ENCODE assay signal across 28 mouse cellular contexts in the genomic region with DNA sequence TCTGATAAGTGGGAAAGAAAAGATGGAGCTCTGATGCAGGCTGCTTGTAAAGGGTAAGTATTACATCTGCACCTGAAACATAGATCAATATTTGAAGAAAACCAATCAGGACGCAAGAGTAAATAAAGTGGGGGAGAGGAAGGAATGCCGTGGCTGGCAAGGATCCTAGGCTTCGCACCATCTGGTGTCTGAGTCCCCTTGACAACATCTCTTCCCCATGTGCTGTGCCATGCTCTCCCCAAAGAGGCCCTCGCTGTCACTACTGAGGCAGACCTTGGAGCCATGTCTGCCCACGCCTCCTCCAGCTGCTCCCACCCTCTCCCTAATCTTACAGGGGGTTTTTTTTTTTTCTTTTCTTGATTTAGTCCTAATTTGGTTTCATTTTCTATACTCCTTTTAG. TPM values are rescaled to one million over a fixed set of nuclear protein-coding genes. Genes with fewer than 3 reads are reported as not detected.
DNase-seq lines count a peak whose midpoint lies in the region; ATAC-seq and TF ChIP-seq lines count a peak whose summit lies in the region.
"Had no signal": no experiment of that assay in that cellular context is flagged by ENCODE, and none has a peak within 500 bp of the region (broad histone marks: within the 10 kb centered on the region; RNA-seq: fewer than 3 reads in every experiment).

No protein-coding gene starts in this region.

- TF ChIP-seq CTCF in thymus, adult 2 months (IDR thresholded peaks at IDR 0.05; ENCODE audit: borderline replicate concordance, control insufficient read depth, extremely low read depth, insufficient read depth, low read length, poor library complexity) = no peak

- TF ChIP-seq POLR2A in thymus, adult 2 months (IDR thresholded peaks at IDR 0.05; ENCODE audit: control insufficient read depth, extremely low read depth, insufficient read depth, low read length, poor library complexity) = no peak

- intact Hi-C loops in left cerebral cortex, postnatal 14 days (cut with DNase I) = no loop called here

- H3K9me3 ChIP-seq in forebrain, embryonic 15.5 days = no peaks in the 10 kb centered on the region
- no peaks in the 10 kb centered on the region for H3K9me3 ChIP-seq in forebrain, embryonic 12.5 days
- no peaks in the 10 kb centered on the region for H3K9me3 ChIP-seq in forebrain, embryonic 16.5 days (ENCODE audit: control insufficient read depth, low read length)
- H3K9me3 ChIP-seq: embryonic facial prominence, embryonic 15.5 days; heart, embryonic 13.5 days; midbrain, embryonic 15.5 days; neural tube, embryonic 13.5 days had no signal

- peaks cover 28% of the 10 kb centered on the region for H3K4me1 ChIP-seq in forebrain, embryonic 15.5 days
- peaks cover 20% of the 10 kb centered on the region for H3K4me1 ChIP-seq in forebrain, embryonic 12.5 days
- peaks cover 16% of the 10 kb centered on the region for H3K4me1 ChIP-seq in forebrain, embryonic 16.5 days (replicated peaks; ENCODE audit: control insufficient read depth, insufficient read depth, low read length)
- no peaks in the 10 kb centered on the region for H3K4me1 ChIP-seq in thymus, adult 2 months (replicated peaks; ENCODE audit: control insufficient read depth, insufficient read depth, low read length)
- H3K4me1 ChIP-seq: embryonic facial prominence, embryonic 15.5 days; heart, embryonic 13.5 days had no signal

- H3K36me3 ChIP-seq in forebrain, embryonic 15.5 days = no peaks in the 10 kb centered on the region
- no peaks in the 10 kb centered on the region for H3K36me3 ChIP-seq in forebrain, embryonic 12.5 days (replicated peaks)
- H3K36me3 ChIP-seq in forebrain, embryonic 16.5 days (ENCODE audit: control insufficient read depth, insufficient read depth) = no peaks in the 10 kb centered on the region
- H3K36me3 ChIP-seq in thymus, adult 2 months (ENCODE audit: control insufficient read depth, insufficient read depth, low read length) = no peaks in the 10 kb centered on the region
- H3K36me3 ChIP-seq: embryonic facial prominence, embryonic 15.5 days; heart, embryonic 13.5 days; midbrain, embryonic 15.5 days; neural tube, embryonic 13.5 days had no signal

- DNase-seq in left cerebral cortex, postnatal 14 days (ENCODE audit: low spot score in 2 of 2) = peak; percentile 36 to 37
- no peak for DNase-seq in left cerebral cortex, adult 11 months (ENCODE audit: low spot score)
- peak; percentile 22 for DNase-seq in right cerebral cortex, postnatal 25 days
- no peak for DNase-seq in kidney, adult 18-20 months
- no peak for DNase-seq in thymus, adult 2 months
- DNase-seq: adrenal gland, postnatal 36 days; cerebellum, adult 18-20 months; cerebellum, postnatal 36 days; gastrocnemius, postnatal 36 days; heart, adult 2 months; heart, postnatal 14 days; kidney, adult 2 months; lung, postnatal 4 days; thymus, postnatal 36 days had no signal

- no peak overlapping the region for H3K4me2 ChIP-seq in forebrain, embryonic 15.5 days (replicated peaks)
- no peak overlapping the region for H3K4me2 ChIP-seq in forebrain, embryonic 12.5 days
- H3K4me2 ChIP-seq in forebrain, embryonic 16.5 days (ENCODE audit: low read length) = no peak overlapping the region
- H3K4me2 ChIP-seq: embryonic facial prominence, embryonic 15.5 days; heart, embryonic 13.5 days; midbrain, embryonic 15.5 days; neural tube, embryonic 13.5 days had no signal

- no peak overlapping the region for H3K4me3 ChIP-seq in forebrain, embryonic 15.5 days
- H3K4me3 ChIP-seq in forebrain, embryonic 12.5 days (replicated peaks) = no peak overlapping the region
- no peak overlapping the region for H3K4me3 ChIP-seq in forebrain, embryonic 16.5 days (replicated peaks; ENCODE audit: low read length)
- no peak overlapping the region for H3K4me3 ChIP-seq in thymus, adult 2 months (ENCODE audit: control insufficient read depth, insufficient read depth, low read length)
- H3K4me3 ChIP-seq: embryonic facial prominence, embryonic 15.5 days; heart, adult 2 months; heart, embryonic 13.5 days; midbrain, embryonic 15.5 days; myocyte; neural tube, embryonic 13.5 days had no signal

- 50% methylated on average over 5 of the region's 5 CpGs for WGBS in forebrain, embryonic 15.5 days
- WGBS in forebrain, embryonic 12.5 days = 73% methylated on average over 5 of the region's 5 CpGs
- 43% methylated on average over 5 of the region's 5 CpGs for WGBS in forebrain, embryonic 16.5 days
- WGBS in thymus, adult 2 months = 86% methylated on average over 5 of the region's 5 CpGs

- H3K27ac ChIP-seq in forebrain, embryonic 15.5 days (replicated peaks) = peak overlapping the region; percentile 12; the same call in 1 of the 2 replicates
- H3K27ac ChIP-seq in forebrain, embryonic 12.5 days = no peak overlapping the region
- H3K27ac ChIP-seq in forebrain, embryonic 16.5 days (ENCODE audit: low read length) = no peak overlapping the region
- no peak overlapping the region for H3K27ac ChIP-seq in thymus, adult 2 months (ENCODE audit: control insufficient read depth, insufficient read depth, low read length)
- H3K27ac ChIP-seq: embryonic facial prominence, embryonic 15.5 days; heart, adult 2 months; heart, embryonic 13.5 days; kidney, postnatal 0 days; midbrain, embryonic 15.5 days; neural tube, embryonic 13.5 days had no signal

- no peaks in the 10 kb centered on the region for H3K27me3 ChIP-seq in forebrain, embryonic 15.5 days
- H3K27me3 ChIP-seq in forebrain, embryonic 12.5 days = no peaks in the 10 kb centered on the region
- no peaks in the 10 kb centered on the region for H3K27me3 ChIP-seq in forebrain, embryonic 16.5 days (replicated peaks; ENCODE audit: control insufficient read depth, insufficient read depth, low read length)
- H3K27me3 ChIP-seq in thymus, adult 2 months (ENCODE audit: control insufficient read depth, insufficient read depth, low read length) = no peaks in the 10 kb centered on the region
- H3K27me3 ChIP-seq: embryonic facial prominence, embryonic 15.5 days; heart, embryonic 13.5 days; midbrain, embryonic 15.5 days; neural tube, embryonic 13.5 days had no signal

- H3K9ac ChIP-seq in forebrain, embryonic 15.5 days (replicated peaks) = no peak overlapping the region
- no peak overlapping the region for H3K9ac ChIP-seq in forebrain, embryonic 12.5 days
- H3K9ac ChIP-seq in forebrain, embryonic 16.5 days (replicated peaks; ENCODE audit: low read depth, low read length) = no peak overlapping the region
- H3K9ac ChIP-seq: embryonic facial prominence, embryonic 15.5 days; heart, embryonic 13.5 days; midbrain, embryonic 15.5 days; neural tube, embryonic 13.5 days had no signal

- no peak; the same call in 1 of the 2 replicates for ATAC-seq in forebrain, embryonic 15.5 days (replicated peaks)
- ATAC-seq in forebrain, embryonic 12.5 days (ENCODE audit: low FRiP score) = no peak
- peak; percentile 59 for ATAC-seq in forebrain, embryonic 16.5 days
- ATAC-seq: midbrain, embryonic 15.5 days had no signal

RNA-seq across cellular contexts. Expression of a gene that starts 39.5 kb away (rescaled TPM):
- polyA plus RNA-seq in forebrain, embryonic 15.5 days (2015; fragmentation: Nextera tagmentation; extraction: Ambion mirVana) = 7.7 and 8.4 TPM in 2 replicates
- polyA plus RNA-seq in forebrain, embryonic 12.5 days (2016; fragmentation: Nextera tagmentation; extraction: Ambion mirVana) = 3.5 TPM in 2 replicates
- total RNA-seq in left cerebral cortex, postnatal 14 days (2021) = 100 to 1,000 TPM; 259 to 272 TPM
- polyA plus RNA-seq in forebrain, embryonic 16.5 days (2015; fragmentation: Nextera tagmentation; extraction: Ambion mirVana) = 5.3 and 6.6 TPM in 2 replicates
- polyA plus RNA-seq in thymus, adult 2 months (2012; rRNA removed) = 0.11 and 0.36 TPM in 2 replicates
- total RNA-seq: gastrocnemius, postnatal 36 days; heart, adult 2 months; heart, postnatal 14 days; liver, adult 2 months; megakaryocyte-erythroid progenitor cell, adult 5-6 weeks had no signal
- polyA plus RNA-seq: heart, embryonic 13.5 days; limb, embryonic 11.5 days; liver, adult 2 months; liver, embryonic 16.5 days; lung, embryonic 16.5 days; myocyte had no signal

Comparison
In these comparisons a context has a peak if more than half of its experiments do, and no peak if none do; other contexts are left out.
1. DNase-seq: peak in left cerebral cortex, postnatal 14 days (2 of 2) and right cerebral cortex, postnatal 25 days (single experiment); none in left cerebral cortex, adult 11 months (single experiment), kidney, adult 18-20 months (single experiment) and thymus, adult 2 months (single experiment).